Mouse (Mus musculus): ENCODE data around the gene Podxl2.

GRCm38 (mm10) chr6:88800735-88801134 is 74.1 kb downstream of the Podxl2 start:
- no peak for TF ChIP-seq CTCF (IDR thresholded peaks at IDR 0.05; ENCODE audit: low read depth)
- TF ChIP-seq EP300 (IDR thresholded peaks at IDR 0.05; ENCODE audit: low read depth): no peak
